Mouse (Mus musculus): ENCODE measurements around the gene Dpf2.

GRCm38 (mm10) chr19:5881155-5881554 is 31.7 kb downstream of the Dpf2 start:
- TF ChIP-seq POLR2A (IDR thresholded peaks at IDR 0.05; ENCODE audit: borderline replicate concordance, insufficient read depth, low read length) = no peak
- TF ChIP-seq CTCF (IDR thresholded peaks at IDR 0.05; ENCODE audit: borderline replicate concordance, insufficient read depth, low read depth, low read length) = no peak
